Mouse (Mus musculus) hindbrain, embryonic 15.5 days (tissue): ENCODE measurements around the gene Xiap. TPM values are rescaled to one million over a fixed set of nuclear protein-coding genes. Genes with fewer than 3 reads are reported as not detected.

Source experiments
- ATAC-seq: fragments of 200-750 bp; cut with Nextera tagmentation; 2 replicates; pipeline ENCODE4 v1.8.0; 2017; ENCODE audit warnings: low read depth, moderate number of reproducible peaks, moderate TSS enrichment; ENCODE audit not compliant: low FRiP score
- H3K27ac ChIP-seq: fragments of 300-500 bp; sonication (generic); replicated peaks from 2 replicates; pipeline ENCODE4 v1.5.1; 2015; ENCODE audit warnings: mild to moderate bottlenecking, inconsistent platforms
- H3K27me3 ChIP-seq: fragments of 300-500 bp; sonication (generic); 2 replicates; pipeline ENCODE4 v1.6.1; 2015; ENCODE audit warnings: control low read depth, inconsistent platforms
- H3K36me3 ChIP-seq: fragments of 300-500 bp; sonication (generic); 2 replicates; pipeline ENCODE4 v1.6.1; 2015; ENCODE audit warnings: control low read depth, inconsistent platforms
- H3K4me1 ChIP-seq: fragments of 300-500 bp; sonication (generic); replicated peaks from 2 replicates; pipeline ENCODE4 v1.6.1; 2015; ENCODE audit warnings: control low read depth, inconsistent platforms
- H3K4me2 ChIP-seq: fragments of 300-500 bp; sonication (generic); 2 replicates; pipeline ENCODE4 v1.6.1; 2015; ENCODE audit warnings: moderate library complexity, mild to moderate bottlenecking, inconsistent platforms
- H3K4me3 ChIP-seq: fragments of 300-500 bp; sonication (generic); 2 replicates; pipeline ENCODE4 v1.5.1; 2015; ENCODE audit warnings: mild to moderate bottlenecking, inconsistent platforms
- H3K9ac ChIP-seq: fragments of 300-500 bp; sonication (generic); 2 replicates; pipeline ENCODE4 v1.6.1; 2015; ENCODE audit warnings: inconsistent platforms
- H3K9me3 ChIP-seq: fragments of 300-500 bp; sonication (generic); 2 replicates; pipeline ENCODE4 v1.6.1; 2016; ENCODE audit warnings: control low read depth, inconsistent platforms
- WGBS: fragments of 180-500 bp; shearing (Covaris S2); methylation state at CpG from one replicate; pipeline ENCODE4 v1.1.7; 2015; 5-methylcytosine and 5-hydroxymethylcytosine counted together
- polyA plus RNA-seq: library from polyadenylated mRNA; unstranded; fragments of >200 nt; fragmentation: Nextera tagmentation; extraction: Ambion mirVana; gene quantifications from 2 replicates; pipeline ENCODE4 v1.2.1, GENCODE M21; 2015

The Xiap gene
- polyA plus RNA-seq, 1 experiment from 2014 or later = 9.8 TPM

DNA sequence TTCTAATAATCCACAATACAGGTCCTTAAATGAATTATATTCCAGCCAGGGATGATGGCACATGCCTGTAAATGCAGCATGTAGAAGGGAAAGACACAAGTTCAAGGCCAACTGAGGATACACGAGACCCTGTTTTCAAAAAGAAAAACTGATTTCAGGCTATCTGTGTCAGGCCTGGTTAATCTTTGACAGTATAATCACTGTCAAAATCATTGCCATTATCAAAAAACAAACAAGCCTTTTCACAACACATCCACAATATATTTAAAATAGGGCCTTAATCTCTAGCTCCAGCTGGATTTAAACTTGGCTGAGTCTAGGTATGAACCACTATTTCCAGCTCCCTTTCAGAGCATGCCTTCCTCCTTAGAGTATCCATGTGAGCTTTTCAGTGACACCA lies 51.1 kb downstream of the Xiap start:
- Histone ChIP-seq H3K9ac (no peak overlapping the region), H3K27me3 (no peaks in the 10 kb centered on the region), H3K4me1 (no peaks in the 10 kb centered on the region), H3K27ac (no peak overlapping the region), H3K4me2 (no peak overlapping the region), H3K4me3 (no peak overlapping the region), H3K36me3 (peaks cover 7% of the 10 kb centered on the region), H3K9me3 (no peaks in the 10 kb centered on the region)
- WGBS = 79% methylated on average over 1 of the region's 1 CpGs
- no peak for ATAC-seq

DNA sequence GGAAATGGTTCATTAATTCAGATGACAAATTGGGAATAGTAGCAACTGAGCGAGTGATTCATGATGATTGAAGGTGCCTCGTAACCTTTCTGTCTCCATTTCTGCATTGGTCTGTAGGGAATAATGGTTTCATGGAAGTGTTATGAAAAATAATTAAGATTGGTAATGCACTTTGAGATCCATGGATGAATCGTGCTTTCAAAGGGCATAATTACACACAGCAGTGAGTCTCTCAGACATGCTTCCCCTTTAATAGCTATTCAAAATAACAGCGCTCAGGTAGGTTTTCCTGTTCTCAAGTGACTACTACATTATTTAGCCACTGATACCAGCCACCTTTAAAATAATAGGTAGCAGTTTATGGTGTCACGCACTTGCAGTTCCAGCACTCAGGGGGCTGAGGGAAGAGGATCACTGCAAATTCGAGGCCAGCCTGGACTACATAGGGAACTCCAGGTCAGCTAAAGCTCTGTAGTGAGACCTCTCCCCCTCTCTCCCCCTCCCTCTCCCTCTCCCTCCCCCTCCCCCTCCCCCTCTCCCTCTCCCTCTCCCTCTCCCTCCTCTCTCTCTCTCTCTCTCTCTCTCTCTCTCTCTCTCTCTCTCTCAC lies 60.1 kb downstream of the Xiap start:
- no peak overlapping the region for H3K4me2 ChIP-seq
- H3K4me3 ChIP-seq = no peak overlapping the region
- no peaks in the 10 kb centered on the region for H3K27me3 ChIP-seq
- 61% methylated on average over 6 of the region's 6 CpGs for WGBS
- H3K9ac ChIP-seq = no peak overlapping the region
- no peak for ATAC-seq
- H3K36me3 ChIP-seq = no peaks in the 10 kb centered on the region
- no peak overlapping the region for H3K27ac ChIP-seq
- H3K9me3 ChIP-seq = no peaks in the 10 kb centered on the region
- H3K4me1 ChIP-seq = no peaks in the 10 kb centered on the region

DNA sequence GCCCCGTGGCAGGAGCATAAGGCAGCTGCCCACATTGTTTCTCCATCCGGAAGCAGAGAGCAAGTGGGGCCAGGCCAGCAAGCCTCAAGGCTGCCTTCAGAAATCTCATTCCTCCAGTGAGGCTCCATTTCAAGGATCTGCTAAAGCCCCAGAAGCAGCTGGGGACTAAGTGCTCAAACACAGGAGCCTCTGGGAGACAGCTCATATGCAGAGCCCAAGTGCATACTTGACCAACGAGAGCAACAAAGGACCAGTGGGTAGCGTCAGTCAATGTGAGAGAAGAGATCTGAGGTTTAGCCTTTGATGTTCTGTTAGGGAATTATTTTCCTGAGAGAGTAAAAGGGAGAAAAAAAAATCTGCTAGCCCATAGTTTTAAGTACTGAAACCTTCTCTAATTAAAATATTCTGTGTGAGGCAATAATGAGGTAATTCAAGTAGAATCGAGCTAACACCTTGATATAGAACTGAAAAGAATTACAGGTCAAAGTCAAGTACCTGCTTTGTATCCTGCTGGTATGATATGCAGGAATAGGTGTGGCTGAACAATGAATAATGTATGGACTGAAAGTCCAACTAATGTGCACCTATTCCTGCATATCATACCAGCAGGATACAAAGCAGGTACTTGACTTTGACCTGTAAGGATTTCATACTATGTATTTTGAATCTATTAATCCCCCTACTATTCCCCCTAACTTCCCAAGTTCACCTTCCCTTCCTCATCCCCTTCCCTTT lies 65.7 kb downstream of the Xiap start:
- Histone ChIP-seq H3K27me3 (no peaks in the 10 kb centered on the region), H3K4me3 (no peak overlapping the region), H3K9ac (no peak overlapping the region), H3K9me3 (no peaks in the 10 kb centered on the region), H3K4me1 (no peaks in the 10 kb centered on the region), H3K4me2 (no peak overlapping the region), H3K36me3 (no peaks in the 10 kb centered on the region), H3K27ac (no peak overlapping the region)
- 83% methylated on average over 5 of the region's 5 CpGs for WGBS
- ATAC-seq = no peak

DNA sequence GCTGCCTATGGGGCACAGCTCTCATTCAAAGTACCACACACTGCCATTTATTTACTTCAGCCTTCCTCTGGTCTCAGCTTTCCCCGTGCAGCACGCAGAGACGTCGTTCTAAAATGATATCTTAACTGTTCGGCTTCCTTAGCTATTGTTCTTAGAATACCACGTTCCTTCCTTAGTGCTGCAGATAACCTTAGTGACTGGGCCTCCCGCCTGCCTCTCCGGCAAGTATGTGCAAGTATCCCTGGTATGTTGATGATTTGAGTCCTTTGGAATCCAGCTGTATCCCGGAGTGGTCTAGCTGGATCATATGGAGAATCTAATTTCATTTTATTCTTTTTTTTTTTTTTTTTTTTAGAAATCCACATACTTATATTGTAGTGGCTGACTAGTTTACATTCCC lies 80.4 kb downstream of the Xiap start:
- Histone ChIP-seq H3K4me2 (no peak overlapping the region), H3K9me3 (no peaks in the 10 kb centered on the region), H3K36me3 (no peaks in the 10 kb centered on the region), H3K4me3 (no peak overlapping the region), H3K27me3 (no peaks in the 10 kb centered on the region), H3K9ac (no peak overlapping the region), H3K27ac (no peak overlapping the region), H3K4me1 (no peaks in the 10 kb centered on the region)
- WGBS = 75% methylated on average over 9 of the region's 9 CpGs
- no peak for ATAC-seq

DNA sequence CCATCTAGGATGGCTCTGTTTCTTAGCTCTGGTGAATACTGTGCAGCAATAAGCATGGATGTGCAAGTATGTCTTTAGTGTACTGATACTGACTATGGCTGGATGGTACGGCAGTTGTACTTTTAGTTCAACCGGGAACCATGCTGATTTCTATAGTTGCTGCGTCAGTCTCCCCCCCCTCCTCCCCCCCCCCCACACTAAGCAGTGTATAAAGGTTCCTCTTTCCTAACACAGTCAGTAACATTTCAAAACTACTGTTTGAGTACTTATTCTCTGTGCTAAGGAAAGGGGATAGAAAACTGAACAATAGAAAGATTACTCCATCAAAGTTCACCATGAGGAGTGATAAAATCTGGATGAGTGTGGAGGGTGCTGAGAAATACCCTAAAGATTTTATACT lies 83.1 kb downstream of the Xiap start:
- WGBS = 85% methylated on average over 3 of the region's 3 CpGs

DNA sequence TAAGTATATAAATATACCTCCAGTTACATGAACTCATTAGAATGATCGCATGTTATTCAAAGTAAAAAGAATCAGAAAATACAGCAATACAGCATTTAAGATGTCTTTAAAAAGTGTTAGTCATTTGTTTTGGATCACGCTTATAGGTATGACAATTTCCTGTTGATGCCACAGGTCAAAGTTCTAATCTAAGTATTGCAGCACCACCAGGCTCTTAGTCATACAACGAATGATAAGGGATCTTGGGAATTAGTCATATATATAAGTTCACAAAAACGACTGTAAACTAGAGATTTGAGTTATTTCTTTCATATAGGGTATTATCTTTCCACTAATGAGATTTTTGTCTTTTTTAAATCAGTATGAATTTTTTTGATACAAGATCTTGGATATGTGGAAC lies 84.5 kb downstream of the Xiap start:
- H3K4me2 ChIP-seq = no peak overlapping the region
- 87% methylated on average over 4 of the region's 4 CpGs for WGBS
- H3K27me3 ChIP-seq = no peaks in the 10 kb centered on the region
- no peak overlapping the region for H3K9ac ChIP-seq
- H3K4me3 ChIP-seq = no peak overlapping the region
- ATAC-seq = no peak
- H3K9me3 ChIP-seq = no peaks in the 10 kb centered on the region
- no peaks in the 10 kb centered on the region for H3K36me3 ChIP-seq
- H3K4me1 ChIP-seq = 0 out of 2 replicates have a peak, but pooled peaks cover 2% of the 10 kb centered on the region
- H3K27ac ChIP-seq = no peak overlapping the region

More for the DNA sequence above, 83.1 kb downstream of the Xiap start:
- H3K9me3 ChIP-seq = no peaks in the 10 kb centered on the region
- no peak overlapping the region for H3K27ac ChIP-seq
- no peak overlapping the region for H3K9ac ChIP-seq
- H3K36me3 ChIP-seq = no peaks in the 10 kb centered on the region
- ATAC-seq = no peak
- H3K4me1 ChIP-seq = no peaks in the 10 kb centered on the region
- H3K27me3 ChIP-seq = no peaks in the 10 kb centered on the region
- no peak overlapping the region for H3K4me2 ChIP-seq
- H3K4me3 ChIP-seq = no peak overlapping the region

DNA sequence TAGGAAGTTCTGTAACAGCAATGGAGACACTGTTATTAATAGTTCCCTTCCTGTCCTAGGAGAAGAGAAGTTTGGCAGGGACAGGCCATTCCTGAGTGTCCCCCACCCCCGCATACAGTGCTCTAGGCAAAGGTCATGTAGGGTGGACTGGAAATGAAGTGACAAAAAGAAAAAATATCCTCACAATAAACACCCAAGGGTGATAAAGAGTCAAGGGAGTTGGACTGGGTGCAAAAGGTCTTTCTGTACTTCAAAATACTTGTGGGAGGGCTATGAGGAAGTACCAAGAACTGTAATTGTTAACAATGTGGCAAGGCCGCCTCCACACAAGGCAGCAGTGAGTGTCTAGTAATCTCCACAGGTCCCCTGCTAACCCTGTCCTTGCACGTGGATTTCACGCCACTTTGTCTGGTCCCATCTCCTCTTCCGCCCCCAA lies 88.6 kb downstream of the Xiap start:
- Histone ChIP-seq H3K9ac (no peak overlapping the region), H3K36me3 (no peaks in the 10 kb centered on the region), H3K9me3 (no peaks in the 10 kb centered on the region), H3K4me3 (0 out of 2 replicates have a peak overlapping the region, but pooled peaks have one; percentile 63), H3K27ac (peak overlapping the region; percentile 87), H3K4me2 (peak overlapping the region; percentile 57), H3K4me1 (peaks cover 2% of the 10 kb centered on the region; the same call in 1 of the 2 replicates), H3K27me3 (no peaks in the 10 kb centered on the region)
- ATAC-seq = no peak
- 51% methylated on average over 5 of the region's 5 CpGs for WGBS

DNA sequence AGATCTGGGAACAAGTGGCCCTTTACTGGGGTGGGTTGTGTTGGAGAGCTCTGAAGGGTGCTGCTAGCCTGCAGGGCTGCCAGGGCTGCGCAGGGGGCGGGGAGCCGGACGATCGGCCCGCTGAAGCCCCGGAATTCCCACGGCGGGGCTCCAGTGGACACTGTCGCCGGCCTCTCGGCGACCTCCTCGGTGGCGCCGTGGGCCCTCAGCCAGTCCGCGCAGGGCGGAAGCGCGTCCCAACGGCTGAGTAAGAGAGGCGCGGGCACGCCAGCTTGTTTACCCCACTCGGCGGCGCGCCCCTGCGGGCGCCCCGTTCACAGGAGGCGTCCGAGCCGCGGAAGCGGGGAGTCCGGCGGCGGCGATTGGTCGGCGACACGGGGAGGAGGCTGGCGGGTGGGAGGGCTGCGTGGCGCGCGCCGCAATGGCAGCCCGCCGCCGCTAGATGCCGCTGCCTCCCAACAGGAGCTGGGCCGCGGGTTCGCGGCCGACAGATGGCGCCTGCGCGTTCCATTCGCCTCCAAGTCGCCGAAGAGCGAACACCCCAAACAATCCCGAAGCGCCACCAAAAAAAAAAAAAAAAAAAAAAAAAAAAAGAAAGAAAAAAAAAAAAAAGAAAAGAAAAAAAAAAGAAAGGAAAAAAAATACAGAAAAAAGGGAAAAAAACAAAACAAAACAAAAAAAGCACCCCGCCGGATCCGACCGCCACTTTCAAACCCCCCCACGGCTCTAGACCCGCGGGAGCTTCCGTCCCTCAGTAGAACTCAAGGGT lies 89.5 kb downstream of the Xiap start, which contains the start of gene Stag2:
Gene Stag2, plus strand, starts transcription at position 530 of the 769 bp plus-strand sequence.
- Histone ChIP-seq H3K4me2 (peak within 1 kb of the TSS; percentile 57), H3K4me1 (peaks cover 6% of the 10 kb centered on the region), H3K27me3 (no peaks in the 10 kb centered on the region), H3K36me3 (no peaks in the 10 kb centered on the region), H3K9me3 (no peaks in the 10 kb centered on the region), H3K4me3 (peak within 1 kb of the TSS; percentile 63), H3K9ac (peak within 1 kb of the TSS; percentile 75), H3K27ac (peak within 1 kb of the TSS; percentile 98)
- 7% methylated on average over 52 of the region's 76 CpGs for WGBS
- peak; percentile 83 for ATAC-seq

DNA sequence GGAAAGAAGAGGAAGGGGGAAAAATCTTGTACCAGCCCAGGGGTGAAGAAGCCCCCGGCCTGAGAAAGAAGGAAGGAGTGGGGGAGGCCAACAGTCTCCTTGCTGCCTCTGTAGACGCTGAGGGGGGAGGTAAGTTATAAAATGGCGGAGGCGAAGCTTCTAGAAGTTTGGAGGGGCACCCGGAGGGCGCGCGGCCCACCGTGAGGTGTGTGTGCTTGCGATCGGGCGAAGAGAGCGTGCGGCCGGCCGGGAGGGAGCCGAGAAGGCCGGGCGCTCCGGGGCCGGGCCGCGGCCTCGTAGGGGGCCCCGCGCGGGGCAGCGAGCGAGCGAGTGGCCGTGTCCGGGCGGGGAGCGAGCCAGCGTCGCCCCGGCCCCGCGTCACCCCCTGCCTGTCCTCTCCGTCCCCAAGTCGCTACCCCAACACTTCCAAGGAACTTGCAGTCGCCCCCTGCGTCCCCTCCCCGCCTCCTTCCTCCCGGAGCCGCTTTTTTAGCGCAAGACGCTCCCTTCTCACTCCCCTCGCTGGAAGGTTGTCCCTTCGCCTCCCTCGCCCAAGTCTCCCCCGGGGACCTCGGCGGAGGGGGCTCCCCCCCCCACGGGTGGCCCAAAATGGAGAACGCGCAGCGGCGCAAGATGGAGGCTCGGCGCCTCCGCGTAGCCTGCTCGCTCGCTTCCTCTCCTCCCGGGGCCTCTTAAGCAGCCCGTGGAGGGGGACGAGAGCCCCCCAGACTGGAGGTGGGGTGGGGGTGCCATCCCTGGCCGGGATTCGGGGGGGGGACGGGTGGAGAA lies 90.3 kb downstream of the Xiap start:
- ATAC-seq = peak; percentile 35

DNA sequence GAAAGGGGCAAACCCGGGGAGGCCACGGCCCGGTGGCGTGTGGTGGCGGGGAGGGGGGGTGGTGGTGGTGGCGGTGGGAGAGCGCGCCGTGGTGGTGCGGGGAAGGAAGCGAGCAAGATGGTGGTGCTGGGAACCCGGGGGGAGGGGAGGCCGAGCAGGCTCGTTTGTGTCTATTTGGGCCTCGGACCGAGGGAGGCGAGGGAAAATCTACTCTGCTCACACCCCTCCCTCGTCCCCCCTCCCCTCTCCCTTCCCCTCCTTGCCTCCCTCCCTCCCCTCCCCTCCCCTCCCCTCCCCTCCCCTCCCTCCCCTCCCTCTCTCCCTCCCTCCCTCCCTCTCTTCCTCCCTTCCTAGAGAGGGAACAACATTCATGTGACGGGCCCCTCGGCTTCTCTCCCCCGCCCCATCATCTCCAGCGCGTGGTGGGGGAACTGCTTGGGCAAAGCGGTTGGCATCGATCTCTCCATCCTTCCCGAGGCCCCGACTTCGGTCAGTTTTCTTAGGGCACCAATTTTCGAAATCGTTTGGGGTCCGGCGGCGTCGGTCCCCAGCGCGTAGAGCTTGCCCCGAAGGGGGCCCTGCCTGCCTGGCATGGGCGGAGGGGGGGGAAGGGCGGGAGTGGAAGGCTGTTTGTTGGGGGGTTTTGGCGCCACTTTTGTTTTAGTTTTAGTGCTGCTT lies 91.0 kb downstream of the Xiap start:
- ATAC-seq = peak; percentile 87
- H3K9me3 ChIP-seq = no peaks in the 10 kb centered on the region
- 27% methylated on average over 18 of the region's 40 CpGs for WGBS
- H3K4me1 ChIP-seq = peaks cover 6% of the 10 kb centered on the region
- no peaks in the 10 kb centered on the region for H3K36me3 ChIP-seq
- peak overlapping the region; percentile 63 for H3K4me3 ChIP-seq
- peak overlapping the region; percentile 98 for H3K27ac ChIP-seq
- no peaks in the 10 kb centered on the region for H3K27me3 ChIP-seq
- peak overlapping the region; percentile 75 for H3K9ac ChIP-seq
- H3K4me2 ChIP-seq = peak overlapping the region; percentile 55

More for the DNA sequence above, 90.3 kb downstream of the Xiap start:
- Histone ChIP-seq H3K4me1 (peaks cover 6% of the 10 kb centered on the region), H3K27me3 (no peaks in the 10 kb centered on the region), H3K4me2 (peak overlapping the region; percentile 52), H3K9me3 (no peaks in the 10 kb centered on the region), H3K4me3 (peak overlapping the region; percentile 63), H3K27ac (peak overlapping the region; percentile 98), H3K9ac (peak overlapping the region; percentile 75), H3K36me3 (no peaks in the 10 kb centered on the region)
- 33% methylated on average over 49 of the region's 71 CpGs for WGBS
